Mouse (Mus musculus) MEL (cell line): Measurements from ENCODE around the gene Mtmr14. TPM values are rescaled to one million over a fixed set of nuclear protein-coding genes. Genes with fewer than 3 reads are reported as not detected.

Experiments used
- DNase-seq: peaks from one replicate; pipeline ENCODE4 v3.0.0; 2011; ENCODE audit warnings: low read depth, low spot score
- H3K27ac ChIP-seq: 2 replicates; pipeline ENCODE4 v1.5.1; 2012; ENCODE audit warnings: low read depth, mild to moderate bottlenecking, control low read depth, low read length, moderate library complexity; ENCODE audit not compliant: control insufficient read depth
- H3K27me3 ChIP-seq, 2 experiments: fragments of 150-350 bp in 1 of 2; sonication (generic) in 1 of 2; 2 replicates each; pipeline ENCODE4 v1.6.1; 2012; ENCODE audit warnings: low read length in 2 of 2, mild to moderate bottlenecking in 2 of 2, improper control_type of control experiment in 1 of 2, moderate library complexity in 1 of 2; ENCODE audit not compliant: insufficient read depth in 2 of 2, control insufficient read depth in 1 of 2
- H3K36me3 ChIP-seq, 2 experiments: 2 replicates each; pipeline ENCODE4 v1.6.1; 2012 to 2014; ENCODE audit warnings: low read length in 2 of 2, improper control_type of control experiment in 1 of 2, inconsistent platforms in 1 of 2, mild to moderate bottlenecking in 1 of 2; ENCODE audit not compliant: insufficient read depth in 2 of 2, control insufficient read depth in 1 of 2
- H3K4me1 ChIP-seq, 2 experiments: fragments of 150-350 bp in 1 of 2; sonication (generic) in 1 of 2; 2 replicates each; pipeline ENCODE4 v1.6.1; 2012; ENCODE audit warnings: low read length in 2 of 2, improper control_type of control experiment in 1 of 2, mild to moderate bottlenecking in 1 of 2; ENCODE audit not compliant: insufficient read depth in 2 of 2, control insufficient read depth in 1 of 2
- H3K4me3 ChIP-seq, 2 experiments: fragments of 150-350 bp in 1 of 2; sonication (generic) in 1 of 2; 2 replicates each; pipeline ENCODE4 v1.5.1; 2012; ENCODE audit warnings: low read depth in 2 of 2, low read length in 2 of 2, mild to moderate bottlenecking in 2 of 2, moderate library complexity in 2 of 2, control low read depth in 1 of 2, improper control_type of control experiment in 1 of 2; ENCODE audit not compliant: control insufficient read depth in 1 of 2, insufficient read depth in 1 of 2
- H3K79me2 ChIP-seq: 2 replicates; pipeline ENCODE4 v1.6.1; 2012; ENCODE audit warnings: mild to moderate bottlenecking, low read length, moderate library complexity; ENCODE audit not compliant: control insufficient read depth, poor library complexity, insufficient read depth
- H3K9ac ChIP-seq: 2 replicates; pipeline ENCODE4 v1.6.1; 2012; ENCODE audit warnings: low read depth, mild to moderate bottlenecking, control low read depth, low read length, moderate library complexity; ENCODE audit not compliant: control insufficient read depth, poor library complexity, severe bottlenecking
- H3K9me3 ChIP-seq: fragments of 150-350 bp; sonication (generic); replicated peaks from 2 replicates; pipeline ENCODE4 v1.6.1; 2012; ENCODE audit warnings: mild to moderate bottlenecking, low read length, improper control_type of control experiment, moderate library complexity; ENCODE audit not compliant: insufficient read depth
- CHD1 ChIP-seq: IDR thresholded peaks from 2 replicates; pipeline ENCODE4 v1.6.1; 2012; ENCODE audit warnings: low read depth, mild to moderate bottlenecking, inconsistent platforms, low read length, improper control_type of control experiment
- CTCF ChIP-seq, 3 experiments: IDR thresholded peaks in 2 of 3; conservative IDR thresholded peaks in 1 of 3; 2 replicates each; pipeline ENCODE4 v1.5.1; 2011 to 2012; ENCODE audit warnings: low read length in 3 of 3, low read depth in 2 of 3, mild to moderate bottlenecking in 2 of 3, improper control_type of control experiment in 1 of 3, inconsistent platforms in 1 of 3, mixed read lengths in 1 of 3, moderate library complexity in 1 of 3; ENCODE audit not compliant: control insufficient read depth in 1 of 3, insufficient read depth in 1 of 3, poor library complexity in 1 of 3, severe bottlenecking in 1 of 3
- E2F4 ChIP-seq: IDR thresholded peaks from 2 replicates; pipeline ENCODE4 v1.6.1; 2011; ENCODE audit warnings: low read depth, low read length, improper control_type of control experiment, borderline replicate concordance
- ELF1 ChIP-seq: IDR thresholded peaks from 2 replicates; pipeline ENCODE4 v1.6.1; 2014; ENCODE audit warnings: low read depth, mild to moderate bottlenecking, inconsistent platforms, low read length, improper control_type of control experiment, moderate library complexity
- EP300 ChIP-seq, 2 experiments: IDR thresholded peaks; 2 replicates each; pipeline ENCODE4 v1.6.1; 2011; ENCODE audit warnings: improper control_type of control experiment in 2 of 2, low read length in 2 of 2, low read depth in 1 of 2, mild to moderate bottlenecking in 1 of 2
- ETS1 ChIP-seq: IDR thresholded peaks from 2 replicates; pipeline ENCODE4 v1.6.1; 2012; ENCODE audit warnings: low read depth, mild to moderate bottlenecking, inconsistent platforms, low read length, improper control_type of control experiment, moderate library complexity
- GABPA ChIP-seq: IDR thresholded peaks from 2 replicates; pipeline ENCODE4 v1.6.1; 2012; ENCODE audit warnings: low read depth, mild to moderate bottlenecking, inconsistent platforms, low read length, improper control_type of control experiment, moderate library complexity
- GATA1 ChIP-seq: IDR thresholded peaks from 2 replicates; pipeline ENCODE4 v1.6.1; 2011; ENCODE audit warnings: low read depth, low read length, improper control_type of control experiment
- JUND ChIP-seq: IDR thresholded peaks from 2 replicates; pipeline ENCODE4 v1.6.1; 2011; ENCODE audit warnings: low read depth, mild to moderate bottlenecking, improper control_type of control experiment, low read length
- KAT2A ChIP-seq: conservative IDR thresholded peaks from 2 replicates; pipeline ENCODE4 v1.6.1; 2012; ENCODE audit warnings: low read depth, low read length, improper control_type of control experiment, inconsistent platforms
- MAFK ChIP-seq: IDR thresholded peaks from 2 replicates; pipeline ENCODE4 v1.6.1; 2011; ENCODE audit warnings: low read depth, mild to moderate bottlenecking, low read length, improper control_type of control experiment, borderline replicate concordance
- MAZ ChIP-seq: IDR thresholded peaks from 2 replicates; pipeline ENCODE4 v1.6.1; 2012; ENCODE audit warnings: low read depth, mild to moderate bottlenecking, inconsistent platforms, low read length, improper control_type of control experiment
- MXI1 ChIP-seq: IDR thresholded peaks from 2 replicates; pipeline ENCODE4 v1.6.1; 2011; ENCODE audit warnings: mild to moderate bottlenecking, low read depth, low read length, improper control_type of control experiment
- MYB ChIP-seq: IDR thresholded peaks from 2 replicates; pipeline ENCODE4 v1.6.1; 2011; ENCODE audit warnings: mild to moderate bottlenecking, low read depth, low read length, improper control_type of control experiment
- NRF1 ChIP-seq: IDR thresholded peaks from 2 replicates; pipeline ENCODE4 v1.6.1; 2014; ENCODE audit warnings: low read depth, mild to moderate bottlenecking, inconsistent platforms, low read length, improper control_type of control experiment, moderate library complexity; ENCODE audit not compliant: poor library complexity, insufficient read depth, severe bottlenecking
- POLR2A ChIP-seq, 2 experiments: IDR thresholded peaks; 2 replicates each; pipeline ENCODE4 v1.6.1; 2011 to 2012; ENCODE audit warnings: low read length in 2 of 2, mild to moderate bottlenecking in 2 of 2, control low read depth in 1 of 2, improper control_type of control experiment in 1 of 2, low read depth in 1 of 2, moderate library complexity in 1 of 2; ENCODE audit not compliant: control insufficient read depth in 1 of 2, insufficient read depth in 1 of 2, poor library complexity in 1 of 2
- POLR2AphosphoS2 ChIP-seq: IDR thresholded peaks from 2 replicates; pipeline ENCODE4 v1.6.1; 2011; ENCODE audit warnings: low read length, improper control_type of control experiment
- RAD21 ChIP-seq: IDR thresholded peaks from 2 replicates; pipeline ENCODE4 v1.6.1; 2011; ENCODE audit warnings: mild to moderate bottlenecking, low read depth, low read length, improper control_type of control experiment
- RCOR1 ChIP-seq: IDR thresholded peaks from 2 replicates; pipeline ENCODE4 v1.6.1; 2012; ENCODE audit warnings: low read depth, mild to moderate bottlenecking, inconsistent platforms, low read length, improper control_type of control experiment
- SIN3A ChIP-seq: IDR thresholded peaks from 2 replicates; pipeline ENCODE4 v1.6.1; 2012; ENCODE audit warnings: low read length, improper control_type of control experiment, inconsistent platforms
- TBP ChIP-seq: IDR thresholded peaks from 2 replicates; pipeline ENCODE4 v1.8.0; 2011; ENCODE audit warnings: low read depth, low read length, improper control_type of control experiment
- TCF12 ChIP-seq: IDR thresholded peaks from 2 replicates; pipeline ENCODE4 v1.6.1; 2014; ENCODE audit warnings: low read depth, mild to moderate bottlenecking, inconsistent platforms, low read length, improper control_type of control experiment, moderate library complexity
- UBTF ChIP-seq: IDR thresholded peaks from 2 replicates; pipeline ENCODE4 v1.6.1; 2012; ENCODE audit warnings: low read depth, mild to moderate bottlenecking, inconsistent platforms, low read length, improper control_type of control experiment, moderate library complexity, borderline replicate concordance; ENCODE audit not compliant: insufficient read depth
- USF1 ChIP-seq: IDR thresholded peaks from 2 replicates; pipeline ENCODE4 v1.6.1; 2014; ENCODE audit warnings: low read depth, mild to moderate bottlenecking, inconsistent platforms, low read length, improper control_type of control experiment, moderate library complexity
- ZMIZ1 ChIP-seq: IDR thresholded peaks from 2 replicates; pipeline ENCODE4 v1.6.1; 2012; ENCODE audit warnings: low read depth, mild to moderate bottlenecking, inconsistent platforms, low read length, improper control_type of control experiment, moderate library complexity
- ZNF384 ChIP-seq: IDR thresholded peaks from 2 replicates; pipeline ENCODE4 v1.6.1; 2012; ENCODE audit warnings: low read depth, mild to moderate bottlenecking, inconsistent platforms, low read length, improper control_type of control experiment
- polyA plus RNA-seq, 2 experiments: library from polyadenylated mRNA; stranded (reverse) in 1 of 2; unstranded in 1 of 2; fragments of >175 nt in 1 of 2; fragments of >200 nt in 1 of 2; gene quantifications; 2 replicates each; pipeline versions ENCODE4 v1.2.1 to v1.2.4; 2012; ENCODE audit warnings: low replicate concordance in 2 of 2, low read depth in 1 of 2; ENCODE audit not compliant: insufficient read length in 2 of 2, insufficient read depth in 1 of 2, missing spikeins in 1 of 2
- total RNA-seq: library from RNA; depleted of rRNA; stranded (reverse); fragments of 300-350 nt; gene quantifications from 2 replicates; pipeline ENCODE4 v1.2.3, GENCODE M21; 2012

Mtmr14 gene
- total and polyA plus RNA-seq, 3 experiments = 11.4 to 24.5 TPM; not detected in 1

DNA sequence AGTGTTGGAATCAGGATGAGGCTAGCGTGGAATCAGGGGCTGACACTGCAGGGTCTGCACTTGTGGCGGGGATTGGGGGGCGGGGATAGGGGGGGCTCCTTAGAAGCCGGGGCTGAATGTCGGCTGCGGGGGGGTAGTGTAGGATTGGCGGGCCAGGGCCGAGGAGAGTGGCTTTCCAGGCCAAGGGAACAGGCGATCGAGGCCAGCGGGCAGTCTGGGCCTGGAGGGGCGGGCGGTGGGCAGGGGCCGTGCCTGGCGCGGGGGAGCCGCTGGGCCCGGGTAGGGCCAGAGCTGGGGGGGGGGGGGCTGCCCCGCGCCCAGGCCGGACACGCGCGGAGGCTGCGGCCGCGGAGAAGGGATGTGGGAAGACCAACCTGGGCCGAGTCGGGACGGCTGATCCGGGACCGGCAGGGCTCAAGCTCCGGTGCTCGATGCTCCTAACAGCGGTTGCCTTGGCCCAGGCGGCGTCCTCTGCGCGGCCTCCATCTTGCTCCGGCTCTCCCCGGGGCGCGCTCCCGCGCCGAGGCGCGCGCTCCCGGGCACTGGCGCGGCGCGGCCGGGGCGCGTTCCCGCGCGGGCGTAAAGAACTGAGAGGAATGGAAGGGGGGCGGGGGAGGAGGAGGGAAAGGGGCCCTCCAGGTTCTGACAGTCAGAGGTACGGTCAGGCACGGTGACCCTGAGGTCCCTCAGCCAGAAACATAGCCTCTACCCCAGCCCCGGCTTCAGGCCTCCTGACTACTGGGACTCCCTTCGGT lies 42.6 kb upstream of the Mtmr14 start, which contains the start of gene Lhfpl4:
Gene Lhfpl4 (minus strand): TSS at position 544 of the 755 bp plus-strand sequence.
- Histone ChIP-seq H3K27ac (no peak within 1 kb of the TSS), H3K4me1 (no peaks in the 10 kb centered on the region), H3K27me3 (peaks cover 2 to 7% of the 10 kb centered on the region in 2 experiments; a peak in 3 of 4 replicates), H3K36me3 (no peaks in the 10 kb centered on the region), H3K9me3 (no peaks in the 10 kb centered on the region), H3K79me2 (no peaks in the 10 kb centered on the region), H3K4me3 (no peak within 1 kb of the TSS), H3K9ac (no peak within 1 kb of the TSS)
- no peak for DNase-seq
- TF ChIP-seq TBP (no peak), SIN3A (no peak), E2F4 (no peak), GATA1 (no peak), MXI1 (no peak)
- TF ChIP-seq, all 39 proteins: peak for 0

DNA sequence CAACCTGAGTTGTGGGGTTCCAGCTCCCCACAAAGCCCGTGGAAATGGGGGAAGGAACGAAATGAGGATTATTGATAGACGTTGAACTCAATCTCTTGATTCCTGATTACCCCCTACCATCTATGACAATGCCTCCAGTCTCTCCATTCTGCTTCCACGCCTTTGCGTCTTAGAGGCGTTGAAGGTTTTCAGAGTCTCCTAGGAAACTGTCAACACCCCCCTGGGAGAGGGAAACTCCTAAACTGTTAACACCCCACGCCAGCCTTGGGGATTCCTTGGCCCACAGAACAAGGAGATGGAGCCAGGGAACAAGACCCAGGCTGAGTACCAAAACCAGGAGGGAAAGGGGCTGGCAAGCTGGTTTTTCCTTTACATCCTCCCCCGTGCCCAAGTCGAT lies 42.0 kb upstream of the Mtmr14 start:
- DNase-seq = no peak
- Histone ChIP-seq H3K4me1 (no peaks in the 10 kb centered on the region), H3K9ac (no peak overlapping the region), H3K27ac (no peak overlapping the region), H3K27me3 (peaks cover 2 to 7% of the 10 kb centered on the region in 2 experiments; a peak in 3 of 4 replicates), H3K79me2 (no peaks in the 10 kb centered on the region), H3K9me3 (no peaks in the 10 kb centered on the region), H3K4me3 (no peak overlapping the region), H3K36me3 (no peaks in the 10 kb centered on the region)
- TF ChIP-seq ELF1 (no peak), RAD21 (no peak), POLR2A (IDR thresholded peaks at IDR 0.05; ENCODE audit: control insufficient read depth in 1 of 2, insufficient read depth in 1 of 2, low read depth in 1 of 2, low read length in 2 of 2, poor library complexity in 1 of 2) (no peak), NRF1 (no peak), EP300 (IDR thresholded peaks at IDR 0.05; ENCODE audit: low read depth in 1 of 2, low read length in 2 of 2) (no peak), ETS1 (no peak), ZNF384 (no peak)

DNA sequence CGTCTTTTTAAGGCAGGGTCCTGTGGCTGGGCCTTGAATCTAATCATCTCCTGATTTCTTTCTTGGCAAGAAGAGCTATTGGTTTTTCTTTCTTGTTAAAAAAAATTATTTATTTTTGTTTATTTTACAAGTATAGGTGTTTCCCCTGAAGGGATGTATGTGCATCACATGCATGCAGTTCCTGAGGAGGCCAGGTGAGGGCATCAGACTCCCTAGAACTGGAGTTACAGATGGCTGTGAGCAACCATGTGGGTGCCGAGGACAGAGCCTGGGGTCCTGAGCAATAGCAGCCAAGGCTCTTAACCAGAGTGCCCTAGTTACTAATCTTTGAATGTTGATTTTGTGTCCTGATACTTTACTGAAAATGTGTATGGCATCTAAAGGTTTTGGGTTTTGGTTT lies 21.4 kb upstream of the Mtmr14 start:
- Histone ChIP-seq H3K4me1 (no peaks in the 10 kb centered on the region), H3K36me3 (no peaks in the 10 kb centered on the region), H3K4me3 (no peak overlapping the region), H3K9me3 (no peaks in the 10 kb centered on the region), H3K79me2 (no peaks in the 10 kb centered on the region), H3K27ac (no peak overlapping the region), H3K27me3 (no peaks in the 10 kb centered on the region; a peak in 1 of 4 replicates), H3K9ac (no peak overlapping the region)
- no peak for DNase-seq
- no peak for TF ChIP-seq JUND
- TF ChIP-seq GABPA = no peak
- no peak for TF ChIP-seq USF1
- TF ChIP-seq ZMIZ1 = no peak
- TF ChIP-seq GATA1 = no peak
- no peak for TF ChIP-seq POLR2AphosphoS2
- TF ChIP-seq MAFK = no peak
- no peak for TF ChIP-seq MAZ
- TF ChIP-seq ELF1 = no peak
- no peak for TF ChIP-seq SIN3A
- no peak for TF ChIP-seq RCOR1
- TF ChIP-seq UBTF = no peak
- no peak for TF ChIP-seq KAT2A
- TF ChIP-seq MYB = no peak
- TF ChIP-seq TCF12 = no peak
- no peak for TF ChIP-seq CHD1
- TF ChIP-seq CTCF (IDR thresholded peaks at IDR 0.05 in 2 of 3, conservative IDR thresholded peaks at IDR 0.05 in 1 of 3; ENCODE audit: control insufficient read depth in 1 of 3, insufficient read depth in 1 of 3, low read depth in 2 of 3, low read length in 3 of 3, poor library complexity in 1 of 3, severe bottlenecking in 1 of 3) = no peak
